Mouse (Mus musculus): ENCODE results near the gene Hibadh. TPM values are rescaled to one million over a fixed set of nuclear protein-coding genes. Genes with fewer than 3 reads are reported as not detected.

Gene Hibadh
- polyA plus RNA-seq, 1 experiment from 2014 or later: 97.4 TPM

DNA sequence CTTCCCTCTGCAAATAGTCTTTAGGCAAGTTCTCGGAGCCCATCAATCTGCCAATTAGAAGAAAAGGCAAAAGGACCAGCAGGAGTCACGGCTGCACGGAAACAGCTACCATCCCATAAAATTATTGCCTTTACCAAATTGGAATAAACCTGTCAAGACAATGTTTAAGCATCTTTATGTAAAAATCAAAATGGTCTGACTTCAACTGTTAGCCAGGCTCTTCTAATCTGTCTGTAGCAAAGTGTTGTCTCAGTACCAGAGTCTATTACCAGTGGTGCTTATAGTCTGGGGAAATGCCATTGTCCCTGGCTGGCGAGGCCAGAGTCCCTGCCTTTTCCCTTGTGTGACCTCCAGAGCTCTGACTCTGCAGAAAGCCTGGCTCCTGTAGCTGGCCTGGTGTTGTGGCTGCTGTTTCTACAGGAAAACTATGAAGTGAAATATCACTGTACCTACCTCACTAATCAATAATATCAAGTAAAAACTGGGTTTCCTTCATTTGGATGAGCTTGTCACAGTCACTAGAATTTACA lies 126.2 kb downstream of the Hibadh start:
- Histone ChIP-seq H3K4me3 (ENCODE audit: control insufficient read depth in 1 of 2, insufficient read depth in 1 of 2, low read depth in 1 of 2, low read length in 2 of 2) (no peak overlapping the region), H3K9ac (ENCODE audit: low read length) (no peak overlapping the region), H3K27ac (replicated peaks in 1 of 2; ENCODE audit: control insufficient read depth in 1 of 2, insufficient read depth in 1 of 2, low read depth in 2 of 2, low read length in 2 of 2) (no peak overlapping the region), H3K4me1 (ENCODE audit: control insufficient read depth in 2 of 2, insufficient read depth in 2 of 2, low read length in 2 of 2) (no peaks in the 10 kb centered on the region), H3K4me2 (ENCODE audit: low read length) (no peak overlapping the region), H3K27me3 (ENCODE audit: control insufficient read depth, insufficient read depth, low read length) (no peaks in the 10 kb centered on the region), H3K36me3 (ENCODE audit: control insufficient read depth, insufficient read depth, low read length) (no peaks in the 10 kb centered on the region), H3K9me3 (ENCODE audit: control insufficient read depth, low read length) (no peaks in the 10 kb centered on the region)
- no peak for ATAC-seq (ENCODE audit: insufficient number of reproducible peaks, insufficient read depth, low FRiP score, low read depth)
- 36% methylated on average over 4 of the region's 4 CpGs for WGBS

DNA sequence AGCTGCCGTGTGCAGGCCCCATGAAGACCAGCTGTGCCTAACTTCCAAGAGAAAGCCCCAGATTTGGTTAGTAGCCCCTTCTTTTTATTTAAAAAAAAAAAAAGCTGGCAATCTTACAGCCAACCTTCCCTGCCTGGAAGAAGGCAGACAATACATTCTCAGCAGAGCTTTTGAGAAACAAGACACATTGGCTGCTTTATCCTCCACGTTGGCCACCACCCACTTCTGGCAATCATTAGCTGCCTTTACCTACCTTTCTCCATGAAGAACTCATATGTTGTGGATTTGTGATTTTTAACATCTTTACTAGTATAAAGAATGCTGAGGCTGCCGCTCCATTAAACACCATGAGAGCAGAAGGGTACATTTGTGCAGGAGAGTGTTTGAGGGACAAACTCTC lies 131.4 kb downstream of the Hibadh start:
- Histone ChIP-seq H3K4me1 (ENCODE audit: control insufficient read depth in 2 of 2, insufficient read depth in 2 of 2, low read length in 2 of 2) (no peaks in the 10 kb centered on the region), H3K9me3 (ENCODE audit: control insufficient read depth, low read length) (no peaks in the 10 kb centered on the region), H3K4me2 (ENCODE audit: low read length) (no peak overlapping the region), H3K36me3 (ENCODE audit: control insufficient read depth, insufficient read depth, low read length) (no peaks in the 10 kb centered on the region), H3K27me3 (ENCODE audit: control insufficient read depth, insufficient read depth, low read length) (no peaks in the 10 kb centered on the region), H3K27ac (replicated peaks in 1 of 2; ENCODE audit: control insufficient read depth in 1 of 2, insufficient read depth in 1 of 2, low read depth in 2 of 2, low read length in 2 of 2) (no peak overlapping the region), H3K9ac (ENCODE audit: low read length) (no peak overlapping the region), H3K4me3 (ENCODE audit: control insufficient read depth in 1 of 2, insufficient read depth in 1 of 2, low read depth in 1 of 2, low read length in 2 of 2) (no peak overlapping the region)
- 86% methylated on average over 3 of the region's 3 CpGs for WGBS
- ATAC-seq (ENCODE audit: insufficient number of reproducible peaks, insufficient read depth, low FRiP score, low read depth): no peak

DNA sequence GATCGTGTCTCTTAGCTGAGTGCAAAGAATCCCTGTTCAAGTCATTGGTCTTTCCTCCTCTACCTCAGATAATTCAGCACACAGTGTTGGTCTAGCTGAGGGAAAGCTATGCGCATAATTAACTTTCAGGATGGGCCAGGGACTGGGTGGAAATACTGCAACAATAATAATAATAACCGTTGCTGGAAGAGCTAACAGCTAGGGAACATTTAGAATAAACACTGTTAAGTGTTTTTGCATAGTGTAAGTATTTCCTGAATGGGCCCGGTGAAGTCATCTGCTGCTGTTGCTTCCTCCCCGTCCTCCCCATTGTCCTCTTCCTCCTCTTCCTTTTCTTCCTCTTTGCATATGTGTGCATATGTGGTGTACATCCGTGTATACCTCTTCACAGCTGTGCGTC lies 132.2 kb downstream of the Hibadh start:
- no peak for ATAC-seq (ENCODE audit: insufficient number of reproducible peaks, insufficient read depth, low FRiP score, low read depth)

DNA sequence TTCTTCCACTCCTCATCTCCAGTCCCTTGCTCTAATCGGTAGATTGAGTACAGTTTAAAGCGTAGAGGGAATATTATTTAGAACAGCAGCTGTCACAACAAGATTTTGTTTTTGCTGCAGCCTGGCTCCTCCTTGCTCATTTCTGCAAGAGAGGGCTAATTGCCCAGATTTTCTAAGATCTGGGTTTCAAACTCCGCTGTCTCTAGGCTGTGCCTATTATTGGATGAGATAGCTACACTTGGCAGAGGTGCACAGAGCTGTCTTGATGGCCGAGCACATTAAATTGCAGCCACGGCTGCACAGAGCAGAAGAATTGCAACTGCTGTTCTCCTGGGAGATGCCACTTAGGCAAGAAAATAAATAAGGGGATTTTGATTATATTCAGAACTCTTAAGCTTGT lies 133.0 kb downstream of the Hibadh start:
- no peak overlapping the region for H3K27ac ChIP-seq (replicated peaks in 1 of 2; ENCODE audit: control insufficient read depth in 1 of 2, insufficient read depth in 1 of 2, low read depth in 2 of 2, low read length in 2 of 2)
- no peak overlapping the region for H3K4me2 ChIP-seq (ENCODE audit: low read length)
- no peak overlapping the region for H3K4me3 ChIP-seq (ENCODE audit: control insufficient read depth in 1 of 2, insufficient read depth in 1 of 2, low read depth in 1 of 2, low read length in 2 of 2)
- H3K9ac ChIP-seq (ENCODE audit: low read length): no peak overlapping the region
- WGBS: 68% methylated on average over 5 of the region's 5 CpGs
- H3K36me3 ChIP-seq (ENCODE audit: control insufficient read depth, insufficient read depth, low read length): no peaks in the 10 kb centered on the region
- H3K27me3 ChIP-seq (ENCODE audit: control insufficient read depth, insufficient read depth, low read length): no peaks in the 10 kb centered on the region
- ATAC-seq (ENCODE audit: insufficient number of reproducible peaks, insufficient read depth, low FRiP score, low read depth): no peak
- no peaks in the 10 kb centered on the region for H3K9me3 ChIP-seq (ENCODE audit: control insufficient read depth, low read length)
- no peaks in the 10 kb centered on the region for H3K4me1 ChIP-seq (ENCODE audit: control insufficient read depth in 2 of 2, insufficient read depth in 2 of 2, low read length in 2 of 2)

More for the DNA sequence above, 132.2 kb downstream of the Hibadh start:
- H3K9me3 ChIP-seq (ENCODE audit: control insufficient read depth, low read length): no peaks in the 10 kb centered on the region
- H3K4me2 ChIP-seq (ENCODE audit: low read length): no peak overlapping the region
- H3K4me3 ChIP-seq (ENCODE audit: control insufficient read depth in 1 of 2, insufficient read depth in 1 of 2, low read depth in 1 of 2, low read length in 2 of 2): no peak overlapping the region
- no peak overlapping the region for H3K27ac ChIP-seq (replicated peaks in 1 of 2; ENCODE audit: control insufficient read depth in 1 of 2, insufficient read depth in 1 of 2, low read depth in 2 of 2, low read length in 2 of 2)
- no peaks in the 10 kb centered on the region for H3K4me1 ChIP-seq (ENCODE audit: control insufficient read depth in 2 of 2, insufficient read depth in 2 of 2, low read length in 2 of 2)
- WGBS: 81% methylated on average over 7 of the region's 7 CpGs
- no peaks in the 10 kb centered on the region for H3K36me3 ChIP-seq (ENCODE audit: control insufficient read depth, insufficient read depth, low read length)
- H3K9ac ChIP-seq (ENCODE audit: low read length): no peak overlapping the region
- H3K27me3 ChIP-seq (ENCODE audit: control insufficient read depth, insufficient read depth, low read length): no peaks in the 10 kb centered on the region

DNA sequence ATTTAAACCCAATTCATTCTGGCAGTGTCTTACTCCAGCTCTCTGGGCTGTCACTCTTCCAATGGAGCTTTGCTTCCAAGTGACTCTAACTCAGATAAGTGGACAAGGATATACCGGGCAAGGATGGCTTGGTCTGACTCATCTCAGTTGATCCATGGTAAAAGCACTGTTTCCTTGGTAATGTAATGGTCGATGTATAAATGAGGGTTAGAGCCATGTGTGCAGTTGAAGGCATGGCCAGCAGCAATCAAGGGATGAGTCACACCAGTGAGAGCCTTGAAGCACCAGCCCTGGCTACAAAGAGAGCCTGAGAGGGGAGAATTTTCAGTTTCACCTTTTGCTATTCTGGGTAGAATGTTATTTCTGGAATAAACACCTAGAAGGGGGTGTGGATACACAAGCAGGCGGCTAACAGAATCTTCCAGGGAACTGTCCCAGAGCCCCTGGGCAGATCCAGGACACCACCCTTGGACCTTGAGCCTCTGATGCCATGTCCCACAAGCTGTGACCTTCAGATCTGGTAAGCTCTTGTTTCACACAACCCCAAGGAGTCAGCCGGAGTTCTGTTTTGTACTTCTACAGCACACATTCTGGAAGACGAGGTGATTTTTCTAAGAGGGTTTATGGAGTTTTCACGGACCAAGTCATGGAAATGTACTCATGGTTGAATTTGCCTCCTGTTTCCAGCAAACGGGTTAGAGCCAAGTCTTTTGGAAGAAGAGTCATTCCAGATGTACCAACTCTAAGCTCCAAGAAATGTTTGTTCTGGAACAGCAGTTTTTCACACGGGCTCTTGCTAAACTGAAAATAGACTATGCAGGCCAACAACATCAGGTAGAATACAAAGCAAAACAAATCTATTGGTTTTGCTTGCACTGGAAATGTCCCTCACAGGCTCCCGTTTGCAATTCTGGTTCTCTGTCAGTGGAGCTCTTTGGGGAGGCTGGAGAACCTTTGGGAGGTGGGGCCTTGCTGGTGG lies 134.1 kb downstream of the Hibadh start:
- no peaks in the 10 kb centered on the region for H3K9me3 ChIP-seq (ENCODE audit: control insufficient read depth, low read length)
- no peak overlapping the region for H3K4me3 ChIP-seq (ENCODE audit: control insufficient read depth in 1 of 2, insufficient read depth in 1 of 2, low read depth in 1 of 2, low read length in 2 of 2)
- no peaks in the 10 kb centered on the region for H3K27me3 ChIP-seq (ENCODE audit: control insufficient read depth, insufficient read depth, low read length)
- no peaks in the 10 kb centered on the region for H3K4me1 ChIP-seq (ENCODE audit: control insufficient read depth in 2 of 2, insufficient read depth in 2 of 2, low read length in 2 of 2)
- 79% methylated on average over 9 of the region's 9 CpGs for WGBS
- H3K9ac ChIP-seq (ENCODE audit: low read length): no peak overlapping the region
- no peak for ATAC-seq (ENCODE audit: insufficient number of reproducible peaks, insufficient read depth, low FRiP score, low read depth)
- no peak overlapping the region for H3K4me2 ChIP-seq (ENCODE audit: low read length)
- H3K27ac ChIP-seq (replicated peaks in 1 of 2; ENCODE audit: control insufficient read depth in 1 of 2, insufficient read depth in 1 of 2, low read depth in 2 of 2, low read length in 2 of 2): no peak overlapping the region
- no peaks in the 10 kb centered on the region for H3K36me3 ChIP-seq (ENCODE audit: control insufficient read depth, insufficient read depth, low read length)

DNA sequence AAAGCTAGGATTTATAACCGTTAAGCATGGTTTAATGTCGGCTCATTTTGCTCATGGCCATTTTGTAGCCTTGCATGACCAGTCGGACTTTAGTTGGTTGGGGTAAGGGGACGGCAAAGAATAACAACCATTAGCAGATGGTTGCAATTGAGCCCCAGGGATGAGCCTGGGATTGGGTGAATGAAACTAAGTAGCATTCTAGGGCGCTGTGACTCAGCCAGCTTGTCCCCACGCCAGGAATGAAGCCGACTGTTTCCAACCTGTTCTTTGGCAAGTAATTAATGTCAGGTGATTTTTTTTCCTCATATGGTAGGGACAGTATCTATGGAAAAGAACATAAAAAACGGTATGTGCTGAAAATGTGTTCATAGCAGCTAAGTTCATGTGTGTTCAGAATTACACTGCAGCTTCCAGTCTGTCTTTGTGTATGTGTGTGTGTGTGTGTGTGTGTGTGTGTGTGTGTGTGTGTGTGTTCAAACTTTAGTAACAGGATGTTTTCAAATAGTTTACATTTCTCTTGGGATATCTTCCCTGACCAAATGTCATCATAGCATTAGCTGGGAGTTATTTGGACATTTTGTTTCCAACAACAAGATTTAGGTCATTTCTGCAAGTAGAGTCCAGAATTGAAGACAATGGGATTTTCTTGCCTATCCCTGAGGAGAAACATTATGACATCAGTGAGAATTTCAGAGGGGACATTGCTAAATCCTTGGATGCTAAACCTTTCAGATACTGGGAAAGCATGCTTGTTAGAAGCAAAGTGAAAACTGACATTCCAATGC lies 135.3 kb downstream of the Hibadh start:
- Histone ChIP-seq H3K27ac (replicated peaks in 1 of 2; ENCODE audit: control insufficient read depth in 1 of 2, insufficient read depth in 1 of 2, low read depth in 2 of 2, low read length in 2 of 2) (no peak overlapping the region), H3K9me3 (ENCODE audit: control insufficient read depth, low read length) (no peaks in the 10 kb centered on the region), H3K27me3 (ENCODE audit: control insufficient read depth, insufficient read depth, low read length) (no peaks in the 10 kb centered on the region), H3K4me2 (ENCODE audit: low read length) (no peak overlapping the region), H3K36me3 (ENCODE audit: control insufficient read depth, insufficient read depth, low read length) (no peaks in the 10 kb centered on the region), H3K4me1 (ENCODE audit: control insufficient read depth in 2 of 2, insufficient read depth in 2 of 2, low read length in 2 of 2) (no peaks in the 10 kb centered on the region), H3K4me3 (ENCODE audit: control insufficient read depth in 1 of 2, insufficient read depth in 1 of 2, low read depth in 1 of 2, low read length in 2 of 2) (no peak overlapping the region), H3K9ac (ENCODE audit: low read length) (no peak overlapping the region)
- WGBS: 77% methylated on average over 8 of the region's 8 CpGs
- ATAC-seq (ENCODE audit: insufficient number of reproducible peaks, insufficient read depth, low FRiP score, low read depth): no peak

DNA sequence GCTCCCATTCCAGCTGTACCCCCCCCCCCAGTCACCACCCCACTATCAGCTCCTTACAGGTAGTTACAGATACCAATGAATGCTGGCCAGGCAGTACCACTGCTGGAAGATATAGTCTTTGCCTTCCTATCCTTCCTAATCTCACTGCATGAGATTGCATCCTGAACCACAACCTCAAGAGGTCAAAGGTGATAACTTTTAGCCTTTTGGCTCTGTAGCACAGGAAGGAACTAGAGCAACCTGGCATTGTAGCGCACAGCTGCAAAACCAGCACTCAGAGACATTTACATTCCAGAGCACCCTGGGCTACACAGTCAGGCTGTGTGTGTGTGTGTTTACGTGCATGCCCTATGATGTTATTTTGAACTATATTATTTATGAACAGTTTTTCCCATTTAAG lies 137.2 kb downstream of the Hibadh start:
- WGBS: 79% methylated on average over 2 of the region's 2 CpGs

More for the DNA sequence above, 137.2 kb downstream of the Hibadh start:
- no peak for ATAC-seq (ENCODE audit: insufficient number of reproducible peaks, insufficient read depth, low FRiP score, low read depth)
- Histone ChIP-seq H3K27me3 (ENCODE audit: control insufficient read depth, insufficient read depth, low read length) (no peaks in the 10 kb centered on the region), H3K9me3 (ENCODE audit: control insufficient read depth, low read length) (no peaks in the 10 kb centered on the region), H3K36me3 (ENCODE audit: control insufficient read depth, insufficient read depth, low read length) (no peaks in the 10 kb centered on the region), H3K4me2 (ENCODE audit: low read length) (no peak overlapping the region), H3K4me1 (ENCODE audit: control insufficient read depth in 2 of 2, insufficient read depth in 2 of 2, low read length in 2 of 2) (no peaks in the 10 kb centered on the region), H3K9ac (ENCODE audit: low read length) (no peak overlapping the region), H3K4me3 (ENCODE audit: control insufficient read depth in 1 of 2, insufficient read depth in 1 of 2, low read depth in 1 of 2, low read length in 2 of 2) (no peak overlapping the region), H3K27ac (replicated peaks in 1 of 2; ENCODE audit: control insufficient read depth in 1 of 2, insufficient read depth in 1 of 2, low read depth in 2 of 2, low read length in 2 of 2) (no peak overlapping the region)
